Mouse (Mus musculus) stomach, postnatal 0 days (tissue): Measurements from ENCODE around the gene Pcdh9. TPM values are rescaled to one million over a fixed set of nuclear protein-coding genes. Genes with fewer than 3 reads are reported as not detected.

ENCODE experiments used
- ATAC-seq: fragments of 200-750 bp; cut with Nextera tagmentation; 2 replicates; pipeline ENCODE4 v1.8.0; 2017; ENCODE audit not compliant: low FRiP score, low TSS enrichment
- DNase-seq: peaks from one replicate; pipeline ENCODE4 v3.0.0-alpha.2; 2016; ENCODE audit warnings: low spot score
- H3K27ac ChIP-seq: fragments of 300-500 bp; sonication (generic); replicated peaks from 2 replicates; pipeline ENCODE4 v1.5.1; 2014; ENCODE audit warnings: mild to moderate bottlenecking, control low read depth
- H3K27me3 ChIP-seq: fragments of 300-500 bp; sonication (generic); 2 replicates; pipeline ENCODE4 v1.6.1; 2014; ENCODE audit warnings: low read length; ENCODE audit not compliant: control insufficient read depth, insufficient read depth
- H3K36me3 ChIP-seq: fragments of 300-500 bp; sonication (generic); 2 replicates; pipeline ENCODE4 v1.6.1; 2014; ENCODE audit warnings: low read length, mixed read lengths; ENCODE audit not compliant: control insufficient read depth, insufficient read depth
- H3K4me1 ChIP-seq: fragments of 300-500 bp; sonication (generic); replicated peaks from 2 replicates; pipeline ENCODE4 v1.6.1; 2014; ENCODE audit warnings: antibody characterized with exemption; ENCODE audit not compliant: control insufficient read depth, insufficient read depth
- H3K4me2 ChIP-seq: fragments of 300-500 bp; sonication (generic); replicated peaks from 2 replicates; pipeline ENCODE4 v1.6.1; 2014; ENCODE audit warnings: low read depth, mild to moderate bottlenecking, control low read depth, moderate library complexity
- H3K4me3 ChIP-seq: fragments of 300-500 bp; sonication (generic); 2 replicates; pipeline ENCODE4 v1.5.1; 2014; ENCODE audit warnings: low read depth, low read length, control low read depth
- H3K9ac ChIP-seq: fragments of 300-500 bp; sonication (generic); 2 replicates; pipeline ENCODE4 v1.6.1; 2014; ENCODE audit warnings: mild to moderate bottlenecking, low read length, control low read depth, mixed read lengths
- H3K9me3 ChIP-seq: fragments of 300-500 bp; sonication (generic); 2 replicates; pipeline ENCODE4 v1.6.1; 2016; ENCODE audit warnings: low read length; ENCODE audit not compliant: control insufficient read depth
- CTCF ChIP-seq: IDR thresholded peaks from 2 replicates; pipeline ENCODE4 v1.5.1; 2016; ENCODE audit warnings: antibody characterized with exemption, low read depth, mild to moderate bottlenecking, moderate library complexity
- EP300 ChIP-seq: optimal IDR thresholded peaks from 2 replicates; pipeline ENCODE3; 2016; ENCODE audit warnings: antibody characterized with exemption
- WGBS: fragments of 180-500 bp; shearing (Covaris S2); extraction: QIAGEN DNeasy Blood & Tissue Kit; methylation state at CpG from one replicate; pipeline ENCODE4 v1.1.7; 2014; 5-methylcytosine and 5-hydroxymethylcytosine counted together
- polyA plus RNA-seq: library from polyadenylated mRNA; unstranded; fragments of >200 nt; fragmentation: Nextera tagmentation; extraction: Ambion mirVana; gene quantifications from 2 replicates; pipeline ENCODE4 v1.2.1, GENCODE M21; 2015

Pcdh9 gene
- polyA plus RNA-seq, 1 experiment from 2014 or later = 4.0 TPM

- 60% methylated on average over 2 of the region's 2 CpGs for WGBS
These were observed 787.7 kb downstream of the Pcdh9 start for GRCm38 (mm10) chr14:93102755-93103154.

GRCm38 (mm10) chr14:93095081-93095480, 795.4 kb downstream of the Pcdh9 start:
- Histone ChIP-seq H3K27ac (no peak overlapping the region), H3K27me3 (no peaks in the 10 kb centered on the region), H3K9me3 (no peaks in the 10 kb centered on the region), H3K36me3 (no peaks in the 10 kb centered on the region), H3K4me2 (no peak overlapping the region), H3K4me3 (no peak overlapping the region), H3K4me1 (no peaks in the 10 kb centered on the region), H3K9ac (no peak overlapping the region)
- DNase-seq (no peak), ATAC-seq (no peak)
- TF ChIP-seq CTCF (no peak), EP300 (no peak)
- 28% methylated on average over 2 of the region's 2 CpGs for WGBS

More at GRCm38 (mm10) chr14:93102755-93103154, 787.7 kb downstream of the Pcdh9 start:
- Histone ChIP-seq H3K4me3 (no peak overlapping the region), H3K9me3 (no peaks in the 10 kb centered on the region), H3K4me2 (no peak overlapping the region), H3K9ac (no peak overlapping the region), H3K4me1 (no peaks in the 10 kb centered on the region), H3K27ac (no peak overlapping the region), H3K27me3 (no peaks in the 10 kb centered on the region), H3K36me3 (no peaks in the 10 kb centered on the region)
- TF ChIP-seq EP300 (no peak), CTCF (no peak)
- DNase-seq = no peak
- no peak for ATAC-seq

GRCm38 (mm10) chr14:93092806-93093205, 797.7 kb downstream of the Pcdh9 start:
- Histone ChIP-seq H3K36me3 (no peaks in the 10 kb centered on the region), H3K9me3 (no peaks in the 10 kb centered on the region), H3K27ac (no peak overlapping the region), H3K4me2 (no peak overlapping the region), H3K4me3 (no peak overlapping the region), H3K4me1 (no peaks in the 10 kb centered on the region), H3K9ac (no peak overlapping the region), H3K27me3 (no peaks in the 10 kb centered on the region)
- TF ChIP-seq EP300 (no peak), CTCF (no peak)
- ATAC-seq = no peak
- no peak for DNase-seq
- WGBS = 49% methylated on average over 4 of the region's 4 CpGs

- no peaks in the 10 kb centered on the region for H3K36me3 ChIP-seq
- no peak for ATAC-seq
- 73% methylated on average over 2 of the region's 2 CpGs for WGBS
- no peaks in the 10 kb centered on the region for H3K9me3 ChIP-seq
- H3K4me3 ChIP-seq = no peak overlapping the region
- no peak overlapping the region for H3K27ac ChIP-seq
- no peaks in the 10 kb centered on the region for H3K4me1 ChIP-seq
- TF ChIP-seq CTCF = no peak
- no peak for TF ChIP-seq EP300
- no peaks in the 10 kb centered on the region for H3K27me3 ChIP-seq
- no peak overlapping the region for H3K9ac ChIP-seq
- DNase-seq = no peak
- no peak overlapping the region for H3K4me2 ChIP-seq
These were observed 804.8 kb downstream of the Pcdh9 start for GRCm38 (mm10) chr14:93085646-93086045.

- 51% methylated on average over 2 of the region's 2 CpGs for WGBS
- no peak overlapping the region for H3K4me3 ChIP-seq
- H3K27ac ChIP-seq = no peak overlapping the region
- no peak for ATAC-seq
- no peaks in the 10 kb centered on the region for H3K27me3 ChIP-seq
- H3K4me2 ChIP-seq = no peak overlapping the region
- H3K9me3 ChIP-seq = no peaks in the 10 kb centered on the region
- H3K36me3 ChIP-seq = no peaks in the 10 kb centered on the region
- H3K9ac ChIP-seq = no peak overlapping the region
- TF ChIP-seq EP300 = no peak
- no peak for TF ChIP-seq CTCF
- no peak for DNase-seq
- H3K4me1 ChIP-seq = no peaks in the 10 kb centered on the region
These were observed 807.3 kb downstream of the Pcdh9 start for GRCm38 (mm10) chr14:93083140-93083539.

- WGBS = 26% methylated on average over 2 of the region's 2 CpGs
- ATAC-seq (no peak), DNase-seq (no peak)
- Histone ChIP-seq H3K9me3 (no peaks in the 10 kb centered on the region), H3K4me2 (no peak overlapping the region), H3K27me3 (no peaks in the 10 kb centered on the region), H3K4me1 (no peaks in the 10 kb centered on the region), H3K4me3 (no peak overlapping the region), H3K9ac (no peak overlapping the region), H3K27ac (no peak overlapping the region), H3K36me3 (no peaks in the 10 kb centered on the region)
- no peak for TF ChIP-seq CTCF
- no peak for TF ChIP-seq EP300
These were observed 809.6 kb downstream of the Pcdh9 start for GRCm38 (mm10) chr14:93080910-93081309.
